Mouse (Mus musculus) midbrain, embryonic 13.5 days (tissue): ENCODE measurements around the gene Spi1. TPM values are rescaled to one million over a fixed set of nuclear protein-coding genes. Genes with fewer than 3 reads are reported as not detected.
A peak's percentile ranks its signal among the peaks of the same experiment; 100 is the strongest.
"Not testable (repeated sequence)": the region's sequence is repeated elsewhere in the genome, so short reads cannot be mapped to it uniquely, and the experiment has no call there.

Experiments used
- ATAC-seq: fragments of 200-750 bp; cut with Nextera tagmentation; 2 replicates; pipeline ENCODE4 v1.8.0; 2017; ENCODE audit warnings: mild to moderate bottlenecking, moderate TSS enrichment, moderate library complexity
- H3K27ac ChIP-seq: fragments of 300-500 bp; sonication (generic); 2 replicates; pipeline ENCODE4 v1.5.1; 2015; ENCODE audit warnings: inconsistent platforms, mild to moderate bottlenecking, moderate library complexity
- H3K27me3 ChIP-seq: fragments of 300-500 bp; sonication (generic); 2 replicates; pipeline ENCODE4 v1.6.1; 2015; ENCODE audit warnings: mild to moderate bottlenecking, inconsistent platforms
- H3K36me3 ChIP-seq: fragments of 300-500 bp; sonication (generic); 2 replicates; pipeline ENCODE4 v1.6.1; 2015; ENCODE audit warnings: mild to moderate bottlenecking, inconsistent platforms
- H3K4me1 ChIP-seq: fragments of 300-500 bp; sonication (generic); replicated peaks from 2 replicates; pipeline ENCODE4 v1.6.1; 2015; ENCODE audit warnings: inconsistent platforms
- H3K4me2 ChIP-seq: fragments of 300-500 bp; sonication (generic); replicated peaks from 2 replicates; pipeline ENCODE4 v1.6.1; 2015; ENCODE audit warnings: moderate library complexity, mild to moderate bottlenecking, inconsistent platforms
- H3K4me3 ChIP-seq: fragments of 300-500 bp; sonication (generic); replicated peaks from 2 replicates; pipeline ENCODE4 v1.5.1; 2015; ENCODE audit warnings: mild to moderate bottlenecking, inconsistent platforms
- H3K9ac ChIP-seq: fragments of 300-500 bp; sonication (generic); replicated peaks from 2 replicates; pipeline ENCODE4 v1.6.1; 2015; ENCODE audit warnings: mild to moderate bottlenecking, inconsistent platforms
- H3K9me3 ChIP-seq: fragments of 300-500 bp; sonication (generic); 2 replicates; pipeline ENCODE4 v1.6.1; 2016; ENCODE audit warnings: mild to moderate bottlenecking, inconsistent platforms
- WGBS: fragments of 180-500 bp; shearing (Covaris S2); methylation state at CpG from one replicate; pipeline ENCODE4 v1.1.7; 2015; 5-methylcytosine and 5-hydroxymethylcytosine counted together
- polyA plus RNA-seq: library from polyadenylated mRNA; unstranded; fragments of >200 nt; fragmentation: Nextera tagmentation; extraction: Ambion mirVana; gene quantifications from 2 replicates; pipeline ENCODE4 v1.2.1, GENCODE M21; 2015

Gene Spi1
- 1.8 and 3.0 TPM in 2 replicates for polyA plus RNA-seq

DNA sequence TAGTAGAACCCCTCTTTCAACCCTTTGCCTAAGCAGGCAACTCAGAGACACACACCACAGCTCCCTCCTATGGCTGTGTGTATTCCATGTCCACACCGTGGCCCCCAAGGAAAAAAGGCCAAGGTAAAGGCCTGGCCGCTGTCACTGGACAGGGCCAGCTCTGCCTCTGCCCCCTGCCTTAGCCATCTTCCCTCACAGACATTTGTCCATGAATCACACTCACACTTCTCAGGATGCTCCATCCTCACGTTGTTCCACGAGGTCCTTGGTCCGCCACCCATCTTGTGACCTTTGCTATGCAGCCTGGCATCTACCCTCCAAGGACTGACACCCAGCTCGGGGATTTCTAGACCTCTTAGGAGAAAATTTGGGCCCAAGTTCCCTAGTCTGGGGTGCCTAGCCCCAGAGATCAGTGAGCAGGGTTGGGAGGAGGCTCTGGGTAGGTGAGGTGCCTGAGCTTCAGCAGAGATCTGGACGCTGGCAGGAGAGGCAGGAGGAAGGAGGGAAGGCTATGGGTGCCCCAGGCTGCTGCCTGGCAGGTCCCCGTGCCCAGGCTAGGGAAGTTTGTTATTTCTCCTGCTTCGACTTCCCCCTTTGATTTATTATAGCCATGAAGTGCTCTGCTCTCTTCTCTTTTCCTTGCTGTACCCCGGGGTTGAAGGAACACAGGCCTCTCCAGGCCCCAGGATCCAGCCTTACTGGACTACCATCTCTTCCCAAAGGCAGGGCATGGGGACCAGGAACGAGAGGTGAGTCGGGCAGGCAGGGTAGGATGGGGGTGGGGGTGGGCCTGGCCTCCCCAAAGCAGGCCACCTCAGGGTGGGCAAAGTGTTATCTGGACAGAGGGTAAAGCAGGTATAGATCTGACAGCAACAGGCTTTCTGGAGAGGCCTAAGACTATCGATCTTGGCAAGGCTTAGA, at the start of gene Spi1:
Gene Spi1, plus strand, starts transcription at position 616 of the 921 bp plus-strand sequence.
- Histone ChIP-seq H3K36me3 (no peaks in the 10 kb centered on the region), H3K4me2 (no peak within 1 kb of the TSS), H3K9ac (no peak within 1 kb of the TSS), H3K27ac (no peak within 1 kb of the TSS), H3K4me1 (peaks cover 13% of the 10 kb centered on the region), H3K4me3 (no peak within 1 kb of the TSS), H3K27me3 (no peaks in the 10 kb centered on the region), H3K9me3 (no peaks in the 10 kb centered on the region)
- WGBS, result 82% methylated on average over 13 of the region's 13 CpGs
- ATAC-seq, result no peak

- 0 out of 2 replicates have a peak, but pooled peaks cover 3% of the 10 kb centered on the region for H3K9me3 ChIP-seq
- no peak overlapping the region for H3K9ac ChIP-seq
- no peaks in the 10 kb centered on the region for H3K27me3 ChIP-seq
- no peak overlapping the region for H3K4me3 ChIP-seq
- no peak overlapping the region for H3K4me2 ChIP-seq
- no peak overlapping the region for H3K27ac ChIP-seq
- no peak for ATAC-seq
- WGBS, result 17% methylated on average over 3 of the region's 3 CpGs
- H3K36me3 ChIP-seq, result no peaks in the 10 kb centered on the region
- H3K4me1 ChIP-seq, result no peaks in the 10 kb centered on the region
Observed at GRCm38 (mm10) chr2:91033000-91033399, 49.2 kb upstream of the Spi1 start.

GRCm38 (mm10) chr2:91035385-91035784, 46.8 kb upstream of the Spi1 start, which contains the start of gene Rapsn:
TSS of gene Rapsn (plus strand) at chr2:91035620.
- Histone ChIP-seq H3K4me2 (no peak within 1 kb of the TSS), H3K27me3 (no peaks in the 10 kb centered on the region), H3K9ac (no peak within 1 kb of the TSS), H3K4me3 (no peak within 1 kb of the TSS), H3K4me1 (no peaks in the 10 kb centered on the region), H3K36me3 (no peaks in the 10 kb centered on the region), H3K9me3 (no peaks in the 10 kb centered on the region), H3K27ac (no peak within 1 kb of the TSS)
- WGBS, result 73% methylated on average over 9 of the region's 9 CpGs
- no peak for ATAC-seq

GRCm38 (mm10) chr2:91041786-91042185, 40.4 kb upstream of the Spi1 start:
- 79% methylated on average over 8 of the region's 8 CpGs for WGBS
- no peak for ATAC-seq

DNA sequence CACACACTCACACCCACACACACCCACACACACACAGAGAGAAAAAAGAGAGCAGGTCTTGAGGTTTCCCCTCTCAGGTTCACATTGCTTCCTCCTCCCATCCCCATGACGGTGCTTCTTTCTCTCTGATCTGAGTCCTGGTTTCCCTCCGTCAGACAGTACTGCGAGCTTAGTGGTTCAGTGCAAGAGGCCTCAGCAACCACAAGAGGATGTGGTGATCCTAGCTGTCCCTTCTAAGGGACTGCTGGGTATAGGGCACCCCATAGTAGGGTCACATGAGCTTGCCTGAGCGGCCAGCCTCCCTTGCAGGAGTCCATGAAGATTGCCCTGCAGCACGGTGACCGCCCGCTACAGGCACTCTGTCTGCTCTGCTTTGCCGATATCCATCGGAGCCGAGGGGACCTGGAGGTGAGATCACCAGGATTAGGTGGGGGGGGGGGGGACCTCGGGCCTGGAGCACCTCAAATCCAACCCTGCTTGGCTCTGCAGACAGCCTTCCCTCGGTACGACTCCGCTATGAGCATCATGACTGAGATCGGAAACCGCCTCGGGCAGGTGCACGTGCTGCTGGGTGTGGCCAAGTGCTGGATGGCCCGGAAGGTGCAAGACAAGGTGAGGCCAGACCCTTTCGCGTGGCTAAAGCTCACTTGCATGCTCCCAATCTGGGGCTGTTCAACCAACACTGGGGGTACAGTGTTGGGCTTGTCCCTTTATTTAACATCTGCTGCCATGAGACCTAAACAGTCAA, 39.4 kb upstream of the Spi1 start:
- Histone ChIP-seq H3K36me3 (no peaks in the 10 kb centered on the region), H3K4me2 (no peak overlapping the region), H3K27me3 (no peaks in the 10 kb centered on the region), H3K4me1 (no peaks in the 10 kb centered on the region; the same call in 1 of the 2 replicates), H3K9me3 (no peaks in the 10 kb centered on the region), H3K4me3 (no peak overlapping the region), H3K27ac (no peak overlapping the region), H3K9ac (no peak overlapping the region)
- WGBS, result 72% methylated on average over 21 of the region's 21 CpGs
- peak; percentile 48; the same call in 1 of the 2 replicates for ATAC-seq

More at GRCm38 (mm10) chr2:91041786-91042185, 40.4 kb upstream of the Spi1 start:
- H3K4me3 ChIP-seq, result no peak overlapping the region
- no peak overlapping the region for H3K4me2 ChIP-seq
- no peaks in the 10 kb centered on the region for H3K9me3 ChIP-seq
- H3K27ac ChIP-seq, result no peak overlapping the region
- H3K27me3 ChIP-seq, result no peaks in the 10 kb centered on the region
- H3K9ac ChIP-seq, result no peak overlapping the region
- H3K4me1 ChIP-seq, result no peaks in the 10 kb centered on the region; the same call in 1 of the 2 replicates
- H3K36me3 ChIP-seq, result no peaks in the 10 kb centered on the region

DNA sequence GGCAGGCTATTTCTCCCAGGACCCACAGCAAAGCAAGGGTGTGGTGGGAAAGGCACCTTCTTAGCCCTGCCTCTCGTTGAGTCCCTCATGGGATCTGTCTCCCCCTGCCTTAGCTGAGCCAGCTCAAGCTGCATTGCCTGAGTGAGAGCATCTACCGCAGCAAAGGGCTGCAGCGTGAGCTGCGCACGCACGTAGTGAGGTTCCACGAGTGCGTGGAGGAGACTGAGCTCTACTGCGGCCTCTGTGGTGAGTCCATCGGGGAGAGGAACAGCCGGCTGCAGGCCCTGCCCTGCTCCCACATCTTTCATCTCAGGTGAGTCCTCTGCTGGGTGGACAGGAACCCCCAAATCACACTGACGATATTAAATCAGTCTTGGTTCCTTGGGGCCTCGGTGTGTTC, 37.5 kb upstream of the Spi1 start:
- H3K9me3 ChIP-seq, result no peaks in the 10 kb centered on the region
- no peak overlapping the region for H3K27ac ChIP-seq
- H3K4me2 ChIP-seq, result no peak overlapping the region
- 89% methylated on average over 13 of the region's 13 CpGs for WGBS
- no peaks in the 10 kb centered on the region for H3K27me3 ChIP-seq
- no peaks in the 10 kb centered on the region; the same call in 1 of the 2 replicates for H3K4me1 ChIP-seq
- H3K4me3 ChIP-seq, result no peak overlapping the region
- no peak for ATAC-seq
- no peak overlapping the region for H3K9ac ChIP-seq
- H3K36me3 ChIP-seq, result no peaks in the 10 kb centered on the region

GRCm38 (mm10) chr2:91045805-91046204, 36.4 kb upstream of the Spi1 start:
- not testable (repeated sequence) for H3K9me3 ChIP-seq, H3K4me1 ChIP-seq, H3K27ac ChIP-seq, H3K4me2 ChIP-seq, ATAC-seq, H3K27me3 ChIP-seq, H3K9ac ChIP-seq, H3K4me3 ChIP-seq, H3K36me3 ChIP-seq
- WGBS, result 100% methylated on average over 1 of the region's 1 CpGs

GRCm38 (mm10) chr2:91047359-91047758, 34.8 kb upstream of the Spi1 start:
- Histone ChIP-seq H3K4me1 (peaks cover 4% of the 10 kb centered on the region; the same call in 1 of the 2 replicates), H3K36me3 (0 out of 2 replicates have a peak, but pooled peaks cover 6% of the 10 kb centered on the region), H3K4me3 (no peak overlapping the region), H3K27me3 (no peaks in the 10 kb centered on the region), H3K4me2 (no peak overlapping the region), H3K9me3 (no peaks in the 10 kb centered on the region), H3K9ac (no peak overlapping the region), H3K27ac (no peak overlapping the region)
- no peak for ATAC-seq
- 82% methylated on average over 9 of the region's 9 CpGs for WGBS

DNA sequence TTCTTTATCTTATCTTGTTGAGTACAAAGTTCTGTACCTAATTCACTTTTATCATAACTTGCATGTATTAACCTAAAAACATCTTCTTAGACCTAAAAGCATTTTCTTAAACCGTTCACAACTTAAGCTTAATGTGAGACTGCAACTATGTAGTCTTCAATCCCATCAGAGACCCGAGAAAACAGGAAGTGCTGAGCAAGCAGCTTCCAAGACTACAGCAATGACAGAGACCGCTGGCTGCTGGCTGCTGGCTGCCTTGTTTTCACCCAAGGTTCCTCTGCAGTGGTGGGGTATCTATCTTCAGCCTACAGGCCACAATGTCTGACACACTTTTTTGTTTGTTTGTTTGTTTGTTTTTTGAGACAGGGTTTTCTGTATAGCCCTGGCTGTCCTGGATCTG, 30.3 kb upstream of the Spi1 start:
- no peaks in the 10 kb centered on the region for H3K9me3 ChIP-seq
- H3K9ac ChIP-seq, result no peak overlapping the region
- H3K4me2 ChIP-seq, result no peak overlapping the region
- H3K4me1 ChIP-seq, result peaks cover 21% of the 10 kb centered on the region
- H3K36me3 ChIP-seq, result peaks cover 22% of the 10 kb centered on the region
- H3K27me3 ChIP-seq, result no peaks in the 10 kb centered on the region
- 88% methylated on average over 3 of the region's 3 CpGs for WGBS
- no peak overlapping the region for H3K4me3 ChIP-seq
- no peak overlapping the region for H3K27ac ChIP-seq
- ATAC-seq, result no peak

GRCm38 (mm10) chr2:91052752-91053151, 29.4 kb upstream of the Spi1 start:
- H3K27me3 ChIP-seq, result no peaks in the 10 kb centered on the region
- H3K36me3 ChIP-seq, result peaks cover 30% of the 10 kb centered on the region
- peak overlapping the region; percentile 97 for H3K4me2 ChIP-seq
- H3K4me1 ChIP-seq, result peaks cover 21% of the 10 kb centered on the region
- no peak for ATAC-seq
- WGBS, result 55% methylated on average over 2 of the region's 2 CpGs
- H3K4me3 ChIP-seq, result peak overlapping the region; percentile 71; the same call in 1 of the 2 replicates
- H3K27ac ChIP-seq, result no peak overlapping the region
- H3K9ac ChIP-seq, result no peak overlapping the region
- no peaks in the 10 kb centered on the region for H3K9me3 ChIP-seq

GRCm38 (mm10) chr2:91053181-91053933, 28.8 kb upstream of the Spi1 start:
- Histone ChIP-seq H3K9ac (peak overlapping the region; percentile 66), H3K4me3 (peak overlapping the region; percentile 71), H3K36me3 (peaks cover 36% of the 10 kb centered on the region), H3K4me1 (peaks cover 21% of the 10 kb centered on the region), H3K27ac (no peak overlapping the region; the same call in 1 of the 2 replicates), H3K4me2 (peak overlapping the region; percentile 97), H3K9me3 (no peaks in the 10 kb centered on the region), H3K27me3 (no peaks in the 10 kb centered on the region)
- 0% methylated on average over 6 of the region's 6 CpGs for WGBS
- peak; percentile 80 for ATAC-seq
